Mouse (Mus musculus): ENCODE results near the gene Faf2.

DNA sequence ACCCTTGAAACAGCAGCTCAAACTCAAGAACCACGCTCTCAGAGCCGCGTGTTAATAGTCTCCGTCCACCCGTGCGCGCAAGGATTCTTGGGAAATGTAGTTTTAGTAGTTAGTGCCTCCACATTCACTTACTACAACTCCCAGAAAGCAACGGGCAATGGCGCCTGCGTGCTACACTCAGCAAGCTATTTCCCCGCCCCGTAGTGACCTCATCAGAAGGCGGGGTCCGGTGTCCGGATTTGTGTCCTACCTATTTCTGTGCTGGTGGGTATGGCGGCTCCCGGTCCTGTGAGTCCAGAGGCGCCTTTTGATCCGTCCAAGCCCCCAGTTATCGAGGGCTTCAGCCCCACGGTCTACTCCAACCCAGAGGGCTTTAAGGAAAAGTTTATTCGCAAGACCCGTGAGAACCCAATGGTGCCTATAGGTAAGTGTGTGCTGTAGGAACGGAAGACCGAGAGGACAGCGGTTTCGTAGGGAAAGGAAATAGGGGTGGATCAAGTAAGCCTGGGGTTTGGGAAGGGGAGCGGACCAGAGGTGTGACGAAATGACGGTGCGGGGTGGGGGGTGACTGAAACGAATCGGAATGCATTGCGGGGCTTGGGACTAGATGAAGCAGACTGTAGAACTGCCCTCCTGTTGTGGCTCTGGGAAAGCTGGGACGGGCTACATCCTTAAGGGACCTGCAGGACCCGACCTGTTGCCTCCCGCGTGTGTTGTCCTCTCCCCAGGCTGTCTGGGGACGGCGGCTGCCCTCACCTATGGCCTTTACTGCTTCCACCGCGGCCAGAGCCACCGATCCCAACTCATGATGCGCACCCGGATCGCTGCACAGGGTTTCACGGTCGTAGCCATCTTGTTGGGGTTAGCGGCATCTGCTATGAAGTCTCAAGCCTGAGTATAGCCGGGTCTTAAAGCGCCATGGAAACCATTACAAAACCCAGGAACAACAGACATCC is 31.3 kb upstream of the Faf2 start, which contains the start of the genes Nop16 and Higd2a:
- TF ChIP-seq MAFK (IDR thresholded peaks at IDR 0.05; ENCODE audit: insufficient read depth, low read depth, low read length), result no peak
- TF ChIP-seq ZNF384 (IDR thresholded peaks at IDR 0.05; ENCODE audit: low read depth, low read length), result no peak
- TF ChIP-seq CHD2 (IDR thresholded peaks at IDR 0.05; ENCODE audit: low read depth, low read length), result peak; percentile 50
- peak; percentile 92 for TF ChIP-seq HCFC1 (IDR thresholded peaks at IDR 0.05; ENCODE audit: borderline replicate concordance, insufficient read depth, low read length)
